Mouse (Mus musculus): ENCODE results near the gene Rpl10.

- TF ChIP-seq GATA1 (IDR thresholded peaks at IDR 0.05; ENCODE audit: borderline replicate concordance, low read length), result no peak
- TF ChIP-seq CTCF (IDR thresholded peaks at IDR 0.05; ENCODE audit: low read depth, low read length), result no peak
- TF ChIP-seq TAL1 (conservative IDR thresholded peaks at IDR 0.05; ENCODE audit: low read depth, low read length), result no peak
Observed at GRCm38 (mm10) chrX:74281732-74282394, 11.3 kb downstream of the Rpl10 start, which contains the start of the genes Taz and Dnase1l1.
